Mouse (Mus musculus): ENCODE results near the gene Celf2. TPM values are rescaled to one million over a fixed set of nuclear protein-coding genes. Genes with fewer than 3 reads are reported as not detected.

The Celf2 gene
- polyA plus RNA-seq, 1 experiment from 2014 or later, result 59.8 TPM

DNA sequence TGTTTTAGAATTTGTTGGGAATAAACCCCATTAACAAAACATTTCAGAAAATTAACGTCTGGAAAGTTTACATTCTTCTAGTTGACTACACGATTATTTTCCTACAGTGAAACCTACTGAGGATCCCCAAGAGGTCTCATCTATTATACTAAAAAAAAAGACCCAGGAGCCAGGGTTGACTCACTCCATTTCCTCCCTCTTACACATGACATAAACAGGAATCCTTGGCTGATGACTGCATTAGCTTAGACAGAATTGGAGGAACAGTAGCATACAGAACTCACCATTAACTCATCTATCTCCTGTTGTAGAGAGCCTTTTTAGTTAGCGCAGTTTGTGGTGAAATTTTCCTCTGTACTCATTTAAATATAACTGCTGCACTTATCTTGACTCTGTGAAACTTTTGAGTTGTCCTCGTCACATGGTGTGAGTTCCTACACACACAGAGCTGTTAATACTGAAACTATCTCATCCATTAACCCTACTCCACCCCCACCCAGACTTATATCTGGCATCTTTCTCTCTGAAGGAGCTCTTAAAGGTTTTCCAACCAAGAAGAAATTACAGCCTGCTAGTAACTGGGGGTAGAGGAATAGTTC is 813.9 kb downstream of the Celf2 start:
- Histone ChIP-seq H3K9me3 (ENCODE audit: control insufficient read depth, low read depth, low read length) (no peaks in the 10 kb centered on the region), H3K4me3 (ENCODE audit: low read depth, low read length) (no peak overlapping the region), H3K9ac (replicated peaks; ENCODE audit: low read depth, low read length) (no peak overlapping the region), H3K27ac (ENCODE audit: low read length) (no peak overlapping the region), H3K4me1 (ENCODE audit: control insufficient read depth, insufficient read depth, low read length) (no peaks in the 10 kb centered on the region), H3K36me3 (ENCODE audit: control insufficient read depth, insufficient read depth, low read length) (no peaks in the 10 kb centered on the region), H3K4me2 (replicated peaks; ENCODE audit: low read depth, low read length) (no peak overlapping the region), H3K27me3 (ENCODE audit: control insufficient read depth, insufficient read depth, low read length) (no peaks in the 10 kb centered on the region)
- no peak for ATAC-seq (ENCODE audit: insufficient number of reproducible peaks, insufficient read depth, low FRiP score, low read depth)
- 47% methylated on average over 4 of the region's 4 CpGs for WGBS

DNA sequence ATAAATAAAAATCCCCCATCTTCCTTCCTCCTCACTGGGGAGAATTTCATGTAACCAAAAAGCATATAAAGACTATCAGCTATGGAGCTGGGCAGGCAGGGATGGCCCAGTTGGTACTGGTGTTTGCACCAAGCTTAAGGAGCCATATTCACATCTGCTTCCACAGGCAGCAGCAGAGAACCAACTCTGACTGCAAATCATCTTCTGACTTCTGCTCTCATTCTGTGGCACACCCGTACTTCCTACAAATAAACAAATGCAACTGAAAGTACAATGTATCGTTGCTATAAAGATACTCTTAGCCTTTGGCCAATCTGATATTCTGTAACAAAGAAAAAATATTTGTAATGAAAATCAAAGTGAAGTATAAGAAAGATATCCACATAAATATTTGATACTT is 819.7 kb downstream of the Celf2 start:
- no peak overlapping the region for H3K27ac ChIP-seq (ENCODE audit: low read length)
- no peaks in the 10 kb centered on the region for H3K9me3 ChIP-seq (ENCODE audit: control insufficient read depth, low read depth, low read length)
- no peaks in the 10 kb centered on the region for H3K4me1 ChIP-seq (ENCODE audit: control insufficient read depth, insufficient read depth, low read length)
- no peaks in the 10 kb centered on the region for H3K36me3 ChIP-seq (ENCODE audit: control insufficient read depth, insufficient read depth, low read length)
- no peaks in the 10 kb centered on the region for H3K27me3 ChIP-seq (ENCODE audit: control insufficient read depth, insufficient read depth, low read length)
- H3K4me3 ChIP-seq (ENCODE audit: low read depth, low read length), result no peak overlapping the region
- no peak overlapping the region for H3K9ac ChIP-seq (replicated peaks; ENCODE audit: low read depth, low read length)
- 63% methylated on average over 2 of the region's 2 CpGs for WGBS
- no peak for ATAC-seq (ENCODE audit: insufficient number of reproducible peaks, insufficient read depth, low FRiP score, low read depth)
- H3K4me2 ChIP-seq (replicated peaks; ENCODE audit: low read depth, low read length), result no peak overlapping the region

- no peak overlapping the region for H3K9ac ChIP-seq (replicated peaks; ENCODE audit: low read depth, low read length)
These were observed 831.1 kb downstream of the Celf2 start for GRCm38 (mm10) chr2:6678231-6678630.

DNA sequence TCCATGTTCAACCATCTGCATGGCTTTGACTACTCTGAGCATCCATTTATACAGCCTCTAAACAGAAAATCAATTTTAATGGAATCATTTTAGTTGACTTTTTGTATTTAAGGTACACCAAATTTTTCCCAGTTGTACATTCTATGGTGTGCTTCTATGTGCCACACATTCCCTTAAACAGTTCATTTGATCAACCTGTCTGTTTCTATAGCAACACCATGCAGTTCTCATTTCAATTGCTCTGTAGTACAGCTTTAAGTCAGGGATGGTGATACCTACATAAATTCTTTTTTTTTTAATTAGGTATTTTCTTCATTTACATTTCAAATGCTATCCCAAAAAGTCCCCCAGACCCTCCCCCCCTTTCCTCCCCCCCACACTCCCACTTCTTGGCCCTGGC is 831.9 kb downstream of the Celf2 start:
- Histone ChIP-seq H3K4me3 (ENCODE audit: low read depth, low read length) (no peak overlapping the region), H3K27ac (ENCODE audit: low read length) (no peak overlapping the region), H3K36me3 (ENCODE audit: control insufficient read depth, insufficient read depth, low read length) (no peaks in the 10 kb centered on the region), H3K27me3 (ENCODE audit: control insufficient read depth, insufficient read depth, low read length) (no peaks in the 10 kb centered on the region), H3K4me2 (replicated peaks; ENCODE audit: low read depth, low read length) (no peak overlapping the region), H3K9ac (replicated peaks; ENCODE audit: low read depth, low read length) (no peak overlapping the region), H3K4me1 (ENCODE audit: control insufficient read depth, insufficient read depth, low read length) (no peaks in the 10 kb centered on the region), H3K9me3 (ENCODE audit: control insufficient read depth, low read depth, low read length) (no peaks in the 10 kb centered on the region)
- ATAC-seq (ENCODE audit: insufficient number of reproducible peaks, insufficient read depth, low FRiP score, low read depth), result no peak

More at GRCm38 (mm10) chr2:6678231-6678630, 831.1 kb downstream of the Celf2 start:
- H3K27me3 ChIP-seq (ENCODE audit: control insufficient read depth, insufficient read depth, low read length), result no peaks in the 10 kb centered on the region
- H3K27ac ChIP-seq (ENCODE audit: low read length), result no peak overlapping the region
- H3K36me3 ChIP-seq (ENCODE audit: control insufficient read depth, insufficient read depth, low read length), result no peaks in the 10 kb centered on the region
- no peak overlapping the region for H3K4me3 ChIP-seq (ENCODE audit: low read depth, low read length)
- no peak for ATAC-seq (ENCODE audit: insufficient number of reproducible peaks, insufficient read depth, low FRiP score, low read depth)
- 100% methylated on average over 1 of the region's 1 CpGs for WGBS
- no peaks in the 10 kb centered on the region for H3K4me1 ChIP-seq (ENCODE audit: control insufficient read depth, insufficient read depth, low read length)
- no peaks in the 10 kb centered on the region for H3K9me3 ChIP-seq (ENCODE audit: control insufficient read depth, low read depth, low read length)
- H3K4me2 ChIP-seq (replicated peaks; ENCODE audit: low read depth, low read length), result no peak overlapping the region

DNA sequence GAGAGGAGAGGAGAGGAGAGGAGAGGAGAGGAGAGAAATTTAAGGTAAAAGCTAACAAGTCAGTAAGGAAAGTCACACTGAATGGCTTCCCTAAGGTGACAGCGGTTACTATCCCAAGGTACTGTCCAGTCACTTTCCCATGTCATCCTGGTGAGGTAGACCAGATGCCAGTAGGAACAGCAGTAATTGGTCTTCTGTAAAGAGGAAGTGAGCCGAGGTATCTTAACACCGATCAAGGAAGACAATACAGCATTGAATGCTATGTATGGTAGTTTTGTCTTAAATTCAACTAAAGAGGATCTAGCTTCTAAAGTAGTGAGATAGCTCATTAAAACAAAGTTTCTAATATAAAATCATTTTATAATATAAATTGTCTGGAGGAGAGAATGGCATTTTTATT is 835.0 kb downstream of the Celf2 start:
- WGBS, result 76% methylated on average over 3 of the region's 3 CpGs
- no peak for ATAC-seq (ENCODE audit: insufficient number of reproducible peaks, insufficient read depth, low FRiP score, low read depth)

DNA sequence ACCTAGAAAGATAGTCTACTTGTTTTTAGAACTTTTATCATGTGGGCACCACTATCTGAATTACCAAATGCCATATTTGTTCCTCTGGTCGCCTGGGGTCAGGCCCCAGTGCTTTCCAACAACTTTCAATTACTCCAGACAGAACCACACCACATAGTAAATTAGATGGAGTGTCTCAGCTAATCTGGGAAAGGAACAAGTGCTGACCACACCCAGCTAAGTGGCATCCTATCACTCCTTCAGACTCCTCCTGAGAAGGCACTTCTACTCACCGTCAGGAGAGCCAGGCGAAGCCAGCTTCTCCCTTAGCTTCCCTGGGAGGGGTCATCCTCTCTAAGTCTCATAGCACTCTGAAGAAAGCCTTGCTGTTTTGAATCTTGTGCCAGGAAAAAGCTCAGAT is 835.9 kb downstream of the Celf2 start:
- WGBS, result 84% methylated on average over 3 of the region's 3 CpGs
- no peak for ATAC-seq (ENCODE audit: insufficient number of reproducible peaks, insufficient read depth, low FRiP score, low read depth)
- Histone ChIP-seq H3K27ac (ENCODE audit: low read length) (no peak overlapping the region), H3K4me3 (ENCODE audit: low read depth, low read length) (no peak overlapping the region), H3K4me2 (replicated peaks; ENCODE audit: low read depth, low read length) (no peak overlapping the region), H3K4me1 (ENCODE audit: control insufficient read depth, insufficient read depth, low read length) (no peaks in the 10 kb centered on the region), H3K36me3 (ENCODE audit: control insufficient read depth, insufficient read depth, low read length) (no peaks in the 10 kb centered on the region), H3K9me3 (ENCODE audit: control insufficient read depth, low read depth, low read length) (no peaks in the 10 kb centered on the region), H3K27me3 (ENCODE audit: control insufficient read depth, insufficient read depth, low read length) (no peaks in the 10 kb centered on the region), H3K9ac (replicated peaks; ENCODE audit: low read depth, low read length) (no peak overlapping the region)

More for the DNA sequence above, 835.0 kb downstream of the Celf2 start:
- Histone ChIP-seq H3K9ac (replicated peaks; ENCODE audit: low read depth, low read length) (no peak overlapping the region), H3K4me3 (ENCODE audit: low read depth, low read length) (no peak overlapping the region), H3K27me3 (ENCODE audit: control insufficient read depth, insufficient read depth, low read length) (no peaks in the 10 kb centered on the region), H3K27ac (ENCODE audit: low read length) (no peak overlapping the region), H3K9me3 (ENCODE audit: control insufficient read depth, low read depth, low read length) (no peaks in the 10 kb centered on the region), H3K4me1 (ENCODE audit: control insufficient read depth, insufficient read depth, low read length) (no peaks in the 10 kb centered on the region), H3K4me2 (replicated peaks; ENCODE audit: low read depth, low read length) (no peak overlapping the region), H3K36me3 (ENCODE audit: control insufficient read depth, insufficient read depth, low read length) (no peaks in the 10 kb centered on the region)

DNA sequence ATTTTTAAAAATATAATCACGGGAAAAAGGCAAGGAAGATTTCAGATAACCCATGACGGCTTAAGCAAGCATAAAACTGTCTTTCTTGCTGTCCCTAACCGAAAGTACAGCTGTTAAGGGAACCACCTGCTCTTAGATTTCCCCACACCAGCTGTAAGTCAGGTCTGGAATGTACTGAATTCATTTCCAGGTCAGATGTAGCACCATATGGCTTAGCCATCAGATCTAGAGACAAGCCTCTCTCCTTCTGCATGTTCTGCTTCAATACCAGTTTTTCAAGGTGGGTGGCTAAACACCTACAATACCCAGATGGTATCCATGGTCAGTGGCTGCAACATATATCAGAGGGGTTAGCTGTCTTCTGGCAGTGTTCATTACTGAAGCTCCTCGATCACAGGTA is 841.8 kb downstream of the Celf2 start:
- H3K4me1 ChIP-seq (ENCODE audit: control insufficient read depth, insufficient read depth, low read length), result 0 out of 2 replicates have a peak, but pooled peaks cover 3% of the 10 kb centered on the region
- no peak overlapping the region for H3K4me3 ChIP-seq (ENCODE audit: low read depth, low read length)
- no peak overlapping the region for H3K27ac ChIP-seq (ENCODE audit: low read length)
- WGBS, result 65% methylated on average over 4 of the region's 4 CpGs
- H3K27me3 ChIP-seq (ENCODE audit: control insufficient read depth, insufficient read depth, low read length), result no peaks in the 10 kb centered on the region
- no peak for ATAC-seq (ENCODE audit: insufficient number of reproducible peaks, insufficient read depth, low FRiP score, low read depth)
- no peak overlapping the region for H3K4me2 ChIP-seq (replicated peaks; ENCODE audit: low read depth, low read length)
- H3K36me3 ChIP-seq (ENCODE audit: control insufficient read depth, insufficient read depth, low read length), result no peaks in the 10 kb centered on the region
- H3K9me3 ChIP-seq (ENCODE audit: control insufficient read depth, low read depth, low read length), result no peaks in the 10 kb centered on the region
- no peak overlapping the region for H3K9ac ChIP-seq (replicated peaks; ENCODE audit: low read depth, low read length)

- ATAC-seq (ENCODE audit: insufficient number of reproducible peaks, insufficient read depth, low FRiP score, low read depth), result no peak
- 81% methylated on average over 4 of the region's 4 CpGs for WGBS
- Histone ChIP-seq H3K27me3 (ENCODE audit: control insufficient read depth, insufficient read depth, low read length) (no peaks in the 10 kb centered on the region), H3K27ac (ENCODE audit: low read length) (no peak overlapping the region), H3K9me3 (ENCODE audit: control insufficient read depth, low read depth, low read length) (no peaks in the 10 kb centered on the region), H3K9ac (replicated peaks; ENCODE audit: low read depth, low read length) (no peak overlapping the region), H3K4me1 (ENCODE audit: control insufficient read depth, insufficient read depth, low read length) (no peaks in the 10 kb centered on the region), H3K36me3 (ENCODE audit: control insufficient read depth, insufficient read depth, low read length) (no peaks in the 10 kb centered on the region), H3K4me2 (replicated peaks; ENCODE audit: low read depth, low read length) (no peak overlapping the region), H3K4me3 (ENCODE audit: low read depth, low read length) (no peak overlapping the region)
These were observed 849.5 kb downstream of the Celf2 start for GRCm38 (mm10) chr2:6659834-6660233.

- no peak for ATAC-seq (ENCODE audit: insufficient number of reproducible peaks, insufficient read depth, low FRiP score, low read depth)
These were observed 855.6 kb downstream of the Celf2 start for GRCm38 (mm10) chr2:6653719-6654118.

More at GRCm38 (mm10) chr2:6653719-6654118, 855.6 kb downstream of the Celf2 start:
- no peak overlapping the region for H3K27ac ChIP-seq (ENCODE audit: low read length)
- H3K4me2 ChIP-seq (replicated peaks; ENCODE audit: low read depth, low read length), result no peak overlapping the region
- no peaks in the 10 kb centered on the region for H3K9me3 ChIP-seq (ENCODE audit: control insufficient read depth, low read depth, low read length)
- H3K9ac ChIP-seq (replicated peaks; ENCODE audit: low read depth, low read length), result no peak overlapping the region
- H3K4me1 ChIP-seq (ENCODE audit: control insufficient read depth, insufficient read depth, low read length), result no peaks in the 10 kb centered on the region
- no peaks in the 10 kb centered on the region for H3K27me3 ChIP-seq (ENCODE audit: control insufficient read depth, insufficient read depth, low read length)
- WGBS, result 52% methylated on average over 6 of the region's 6 CpGs
- H3K36me3 ChIP-seq (ENCODE audit: control insufficient read depth, insufficient read depth, low read length), result no peaks in the 10 kb centered on the region
- no peak overlapping the region for H3K4me3 ChIP-seq (ENCODE audit: low read depth, low read length)
